Mouse (Mus musculus) stomach, postnatal 0 days (tissue): ENCODE measurements around the gene Chd5.

ENCODE experiments used
- CTCF ChIP-seq: IDR thresholded peaks from 2 replicates; pipeline ENCODE4 v1.5.1; 2016; ENCODE audit warnings: antibody characterized with exemption, low read depth, mild to moderate bottlenecking, moderate library complexity
- EP300 ChIP-seq: optimal IDR thresholded peaks from 2 replicates; pipeline ENCODE3; 2016; ENCODE audit warnings: antibody characterized with exemption

DNA sequence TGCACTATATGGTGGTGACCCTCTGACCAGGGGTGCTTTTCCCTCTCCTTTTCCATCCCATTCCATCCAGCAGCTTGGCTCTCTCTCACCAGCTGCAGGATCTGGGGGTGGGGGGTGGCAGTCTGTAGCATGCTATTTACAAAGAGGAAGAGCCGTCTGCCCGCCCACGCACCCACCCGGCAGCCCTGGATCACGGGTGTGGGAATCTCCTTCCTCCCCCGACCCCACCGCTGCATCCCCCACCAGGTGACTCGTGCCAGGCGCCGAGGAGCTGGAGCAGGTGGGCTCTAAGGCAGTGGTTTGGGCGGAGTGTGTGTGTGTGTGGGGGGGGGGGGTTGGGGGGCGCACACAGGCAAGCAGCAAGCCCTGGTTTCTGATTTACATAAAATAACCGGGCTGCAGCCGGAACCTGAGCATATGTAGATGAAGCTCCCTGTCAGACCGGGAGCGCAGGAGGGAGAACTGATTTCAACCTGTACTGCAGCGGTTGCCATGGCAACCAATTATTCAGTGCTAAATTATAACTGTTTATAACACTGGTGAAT, 11.5 kb downstream of the Chd5 start:
- no peak for TF ChIP-seq CTCF
- TF ChIP-seq EP300, result no peak
